Mouse (Mus musculus): ENCODE data around the gene Krt90. TPM values are rescaled to one million over a fixed set of nuclear protein-coding genes. Genes with fewer than 3 reads are reported as not detected.

Gene Krt90
- under 1 TPM in 1 of 2 experiments, not detected in 1; 0.15 TPM for polyA plus RNA-seq (2017; shearing (Covaris generic))

DNA sequence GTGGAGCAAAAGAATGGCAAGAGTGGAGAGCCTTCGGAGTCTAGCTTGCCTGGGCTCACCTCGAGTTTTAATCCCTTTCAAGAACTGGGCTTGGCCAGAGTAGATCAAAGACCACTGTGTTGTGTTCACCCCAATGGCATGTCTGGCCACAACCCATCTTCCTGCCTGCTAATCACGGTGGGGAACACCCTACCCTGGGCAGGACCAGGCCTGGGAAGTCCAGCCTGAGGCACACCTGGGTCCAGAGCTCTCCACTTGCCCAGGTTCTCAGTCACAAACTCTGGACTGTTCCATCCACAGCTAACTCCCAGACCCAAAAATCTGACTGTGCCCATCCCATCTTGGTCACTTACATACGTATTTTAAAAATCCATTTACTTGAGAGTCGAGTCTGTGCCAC is at the start of gene Krt90:
Gene Krt90 (minus strand): TSS at position 101 of the 400 bp plus-strand sequence.

DNA sequence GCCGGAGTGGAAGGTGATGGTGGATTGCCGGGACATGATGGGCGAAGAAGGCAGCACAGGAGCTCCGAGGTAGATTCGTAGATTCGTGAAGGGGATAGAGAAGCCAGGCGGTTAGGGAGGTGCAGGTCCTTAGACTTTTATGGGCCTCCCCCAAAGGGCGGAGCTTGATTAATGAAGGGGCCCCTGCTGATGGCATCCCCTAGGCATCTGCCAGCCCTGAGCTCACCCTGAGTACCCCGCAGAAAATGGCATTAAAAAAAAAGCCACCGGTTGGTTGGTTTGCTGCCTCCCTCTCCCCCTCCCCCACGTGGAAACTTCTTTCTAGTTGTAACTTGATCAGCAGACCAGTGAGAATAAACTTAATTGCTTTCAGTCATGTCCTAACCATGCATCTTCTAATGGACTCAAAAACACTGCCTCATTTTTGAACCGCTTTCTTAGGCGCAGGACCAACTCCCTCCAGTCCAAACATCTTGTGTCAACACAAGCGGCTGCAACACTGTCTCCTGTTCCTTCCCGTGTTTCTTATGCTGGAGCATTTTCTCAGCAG is 11.1 kb upstream of the Krt90 start, which contains the start of gene Krt75:
Gene Krt75 (minus strand): TSS at position 109 of the 550 bp plus-strand sequence.

DNA sequence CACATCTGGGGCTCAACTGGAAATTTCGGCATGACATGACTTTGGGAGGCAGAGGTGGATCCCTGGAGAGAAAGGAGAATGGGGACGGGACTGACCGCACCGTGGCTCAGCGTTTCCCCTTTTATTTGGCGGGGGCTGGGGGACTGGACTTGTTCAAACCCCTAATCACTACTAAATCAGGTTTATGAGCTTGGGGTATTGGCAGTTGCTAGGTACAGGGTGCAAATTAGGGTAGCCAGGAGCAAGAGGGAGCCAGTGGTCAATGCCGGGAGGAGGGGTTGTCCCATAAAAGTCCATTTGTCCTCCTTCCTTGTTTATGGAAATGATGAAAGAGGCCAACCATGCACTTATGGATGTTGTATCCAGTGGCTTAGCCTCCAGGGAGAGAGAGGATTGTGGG is 12.2 kb downstream of the Krt90 start, which contains the start of gene Krt82:
Gene Krt82 (minus strand): TSS at position 101 of the 400 bp plus-strand sequence.

DNA sequence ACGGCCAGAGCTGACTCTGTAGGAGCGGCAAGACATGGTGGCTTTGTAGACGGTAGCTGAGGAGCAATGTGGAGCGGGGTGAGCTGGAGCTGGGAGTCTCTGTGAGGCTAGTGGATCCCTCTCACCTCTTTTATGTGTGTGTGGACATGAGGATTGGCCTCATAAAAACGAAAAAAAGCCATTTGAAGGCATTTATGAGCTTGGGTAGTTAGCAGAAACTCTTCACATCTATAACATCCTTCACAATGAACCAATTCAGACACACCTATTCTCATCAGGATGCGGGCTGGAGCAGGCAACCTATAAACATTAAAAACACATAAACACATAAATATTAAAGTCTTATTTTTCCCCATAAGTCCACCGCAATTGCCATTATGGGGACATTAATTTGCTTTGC is 30.0 kb downstream of the Krt90 start, which contains the start of gene Krt84:
Gene Krt84 (minus strand): TSS at position 101 of the 400 bp plus-strand sequence.

DNA sequence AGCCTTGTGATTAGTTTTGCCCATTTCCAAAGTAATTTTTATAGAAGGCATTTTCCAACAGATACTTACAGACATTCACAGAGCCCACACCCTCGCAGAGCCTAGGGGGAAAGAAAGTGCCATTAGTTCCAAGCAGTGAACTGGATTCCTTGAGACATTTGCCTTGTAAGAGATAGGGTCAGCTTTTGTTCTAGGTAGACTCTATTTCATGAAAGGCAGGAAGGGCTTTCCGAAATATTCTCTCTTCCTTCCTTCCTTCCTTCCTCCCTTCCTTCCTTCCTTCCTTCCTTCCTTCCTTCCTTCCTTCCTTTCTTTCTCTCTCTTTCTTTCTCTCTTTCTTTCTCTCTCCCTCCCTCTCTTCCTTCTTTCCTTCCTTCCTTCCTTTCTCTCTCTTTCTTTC is 45.6 kb downstream of the Krt90 start, which contains the start of gene Gm49425:
Gene Gm49425 (minus strand): TSS at position 101 of the 400 bp plus-strand sequence.

Other genes starting within 250 kb of the Krt90 start
- gene Krt80, start 192.8 kb downstream of the Krt90 start, polyA plus RNA-seq (2017; shearing (Covaris generic)): 1 to 10 TPM in 1 of 2 experiments, not detected in 1; 4.4 TPM
- gene Krt7, start 151.9 kb downstream of the Krt90 start, polyA plus RNA-seq (2017; shearing (Covaris generic)): under 1 TPM; 0.11 to 0.12 TPM
- under 1 TPM in 1 of 2 experiments, not detected in 1; 0.23 TPM for gene Krt87, start 124.1 kb downstream of the Krt90 start, polyA plus RNA-seq (2017; shearing (Covaris generic))
- not detected for gene Krt88, start 115.2 kb downstream of the Krt90 start, polyA plus RNA-seq (2017; shearing (Covaris generic))
- gene Krt81, start 99.2 kb downstream of the Krt90 start, polyA plus RNA-seq (2017; shearing (Covaris generic)): not detected
- gene Krt86, start 89.5 kb downstream of the Krt90 start, polyA plus RNA-seq (2017; shearing (Covaris generic)): under 1 TPM in 1 of 2 experiments, not detected in 1; 0.11 TPM
- 1 to 10 TPM; 1.4 to 3.3 TPM for gene Krt83, start 71.4 kb downstream of the Krt90 start, polyA plus RNA-seq (2017; shearing (Covaris generic))
- gene Gm49425, start 45.7 kb downstream of the Krt90 start, polyA plus RNA-seq (2017; shearing (Covaris generic)): not detected
- gene Krt84, start 30.1 kb downstream of the Krt90 start, polyA plus RNA-seq (2017; shearing (Covaris generic)): 1 to 10 TPM in 1 of 2 experiments, under 1 TPM in 1; 0.10 to 1.6 TPM
- not detected for gene Krt82, start 12.3 kb downstream of the Krt90 start, polyA plus RNA-seq (2017; shearing (Covaris generic))
- gene Krt75, start 11.0 kb upstream of the Krt90 start, polyA plus RNA-seq (2017; shearing (Covaris generic)): 1 to 10 TPM in 1 of 2 experiments, under 1 TPM in 1; 0.14 to 1.3 TPM
- gene Gm5414, start 65.2 kb upstream of the Krt90 start, polyA plus RNA-seq (2017; shearing (Covaris generic)): under 1 TPM in 1 of 2 experiments, not detected in 1; 0.10 TPM
- gene Gm5478, start 84.4 kb upstream of the Krt90 start, polyA plus RNA-seq (2017; shearing (Covaris generic)): not detected
- gene Krt6b, start 117.3 kb upstream of the Krt90 start, polyA plus RNA-seq (2017; shearing (Covaris generic)): not detected
- gene Krt6a, start 131.4 kb upstream of the Krt90 start, polyA plus RNA-seq (2017; shearing (Covaris generic)): under 1 TPM in 1 of 2 experiments, not detected in 1; 0.16 TPM
- gene Krt5, start 149.9 kb upstream of the Krt90 start, polyA plus RNA-seq (2017; shearing (Covaris generic)): under 1 TPM in 1 of 2 experiments, not detected in 1; 0.07 TPM
- gene Krt71, start 180.2 kb upstream of the Krt90 start, polyA plus RNA-seq (2017; shearing (Covaris generic)): under 1 TPM in 1 of 2 experiments, not detected in 1; 0.23 TPM
- gene Krt72, start 223.5 kb upstream of the Krt90 start, polyA plus RNA-seq (2017; shearing (Covaris generic)): under 1 TPM; 0.08 to 0.43 TPM
- under 1 TPM; 0.12 to 0.18 TPM for gene Krt73, start 239.4 kb upstream of the Krt90 start, polyA plus RNA-seq (2017; shearing (Covaris generic))